Mouse (Mus musculus) megakaryocyte-erythroid progenitor cell, adult 5-6 weeks (primary cell): Measurements from ENCODE around the gene Rtp2. TPM values are rescaled to one million over a fixed set of nuclear protein-coding genes. Genes with fewer than 3 reads are reported as not detected.
A peak's percentile ranks its signal among the peaks of the same experiment; 100 is the strongest.
"Not testable (repeated sequence)": the region's sequence is repeated elsewhere in the genome, so short reads cannot be mapped to it uniquely, and the experiment has no call there.

Experiments
- ATAC-seq: replicated peaks from 2 replicates; pipeline ENCODE4 v1.8.0; 2016; ENCODE audit warnings: mild to moderate bottlenecking, inconsistent platforms; ENCODE audit not compliant: severe bottlenecking, poor library complexity, low FRiP score, low TSS enrichment
- total RNA-seq, 2 experiments: library from RNA; stranded (forward) in 1 of 2; stranded (reverse) in 1 of 2; fragments of 200-1000, 215-1000 nt in 1 of 2; fragments of >200 nt in 1 of 2; fragmentation: Nextera tagmentation in 1 of 2; gene quantifications; 2 replicates each; pipeline ENCODE4 v1.2.3; 2014 to 2017

The Rtp2 gene
- total RNA-seq, 2 experiments from 2014 or later: not detected

DNA sequence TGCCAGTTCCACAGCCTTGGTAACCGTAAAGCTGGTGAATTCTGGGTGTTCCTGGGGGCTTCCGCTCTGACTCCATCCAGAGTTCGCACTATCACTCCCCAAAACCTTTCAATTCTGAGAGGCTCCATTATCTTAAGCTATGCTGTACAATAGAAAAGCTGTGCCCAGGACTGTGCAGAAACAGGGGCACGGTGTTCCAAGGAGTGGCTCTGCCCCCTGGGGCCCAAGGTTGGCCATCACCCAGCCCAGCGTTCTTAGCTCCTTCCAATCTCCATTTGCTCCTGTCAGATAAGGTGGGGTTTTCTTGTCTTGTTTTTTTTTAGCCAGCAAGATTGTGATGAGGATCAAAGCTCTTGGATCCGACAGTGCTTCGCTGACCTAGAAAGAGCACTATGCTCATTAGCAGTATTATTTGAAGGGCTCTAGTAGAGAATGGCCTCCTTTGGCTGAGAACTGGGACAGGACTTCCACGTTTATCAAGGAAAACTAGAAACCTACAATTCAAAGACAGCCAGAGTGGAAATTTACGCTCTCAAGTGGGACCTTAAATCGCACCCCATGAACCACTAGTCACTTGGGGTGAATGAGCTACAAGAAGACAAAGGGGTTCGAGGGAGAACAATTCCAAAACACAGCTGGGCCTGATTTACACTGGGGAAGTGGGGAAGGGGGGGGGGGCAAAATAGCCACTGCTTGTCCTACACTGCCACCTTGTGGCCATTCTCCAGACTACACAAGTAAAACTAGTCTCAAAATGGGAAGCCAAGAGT, 21.2 kb upstream of the Rtp2 start:
- peak; percentile 34 for ATAC-seq

DNA sequence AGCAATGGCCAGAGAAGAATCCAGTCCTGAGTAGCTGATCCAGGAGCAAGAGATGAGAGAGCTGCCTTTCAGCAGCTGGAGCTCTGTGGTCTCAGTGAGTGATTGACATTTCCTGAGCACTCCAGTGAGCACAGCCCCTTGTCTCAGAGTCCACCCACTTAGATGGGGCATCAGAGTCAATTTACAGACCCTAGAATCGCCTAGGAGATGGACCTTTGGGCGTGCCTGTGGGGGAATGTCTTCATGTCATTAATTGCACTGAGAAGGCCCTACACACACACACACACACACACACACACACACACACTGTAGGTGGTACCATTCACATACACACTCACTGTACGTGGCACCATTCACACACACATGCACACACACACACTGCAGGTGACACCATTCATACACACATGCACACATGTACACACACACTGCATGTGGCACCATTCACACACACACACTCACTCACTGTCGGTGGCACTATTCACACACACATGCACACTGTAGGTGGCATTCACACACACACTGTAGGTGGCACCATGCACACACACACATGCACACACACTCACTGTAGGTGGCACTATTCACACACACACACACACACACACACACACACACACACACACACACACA, 20.0 kb upstream of the Rtp2 start:
- no peak for ATAC-seq

DNA sequence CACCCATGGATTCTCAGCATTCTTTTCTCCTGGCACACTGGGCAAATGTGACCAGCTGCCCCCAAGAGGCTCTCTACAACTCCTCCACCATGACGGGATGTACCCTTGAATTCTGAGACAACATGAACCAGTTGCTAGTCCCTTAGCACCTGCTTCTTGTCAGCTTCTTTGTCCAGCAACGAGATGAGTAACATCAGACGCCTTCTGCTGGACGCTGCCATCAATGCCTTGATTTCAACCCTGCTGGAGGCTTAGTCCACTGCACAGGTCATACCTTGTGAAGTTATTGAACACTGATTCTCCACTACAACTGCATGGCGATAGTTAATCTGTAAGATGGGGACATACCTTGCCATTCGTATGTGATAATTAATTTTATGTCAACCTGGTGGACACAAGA, 15.5 kb upstream of the Rtp2 start:
- ATAC-seq: no peak

DNA sequence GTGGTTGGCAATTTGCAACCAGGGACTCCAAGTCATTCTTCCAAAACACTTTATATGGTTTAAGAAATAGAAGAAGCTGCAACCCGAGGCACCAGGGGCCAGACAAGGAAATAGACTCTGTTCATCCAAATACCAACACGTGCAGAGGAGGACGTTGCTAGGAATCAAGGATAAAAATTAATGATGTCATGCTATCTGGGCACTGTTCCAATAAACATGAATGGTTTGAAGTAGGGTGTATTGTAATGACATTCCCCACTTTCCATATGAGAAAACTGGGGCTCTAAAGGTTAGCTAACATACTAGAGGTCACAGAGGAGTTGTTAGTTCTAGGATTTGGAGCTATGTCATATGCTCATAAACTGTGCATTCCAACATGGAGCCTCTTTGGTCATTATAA, 12.6 kb upstream of the Rtp2 start:
- ATAC-seq: no peak

DNA sequence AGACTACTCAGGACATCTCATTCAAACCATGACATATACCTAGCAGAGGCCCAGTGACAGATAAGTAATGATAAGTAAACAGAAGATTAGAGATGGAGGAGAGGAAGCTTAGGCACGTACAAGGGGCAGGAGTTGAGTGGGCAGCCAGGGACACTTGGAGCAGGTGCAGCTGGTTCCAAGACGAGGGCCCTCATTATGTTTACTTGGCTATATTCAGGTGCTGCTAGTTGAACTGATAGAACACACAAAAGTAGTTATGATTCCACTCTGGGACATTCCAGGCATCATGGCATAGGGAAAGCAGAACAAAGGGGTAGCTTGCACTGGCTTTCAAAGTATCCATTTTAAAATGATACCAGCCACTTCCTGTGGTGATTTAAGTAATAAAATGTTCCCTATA, 2.2 kb upstream of the Rtp2 start:
- ATAC-seq: no peak

DNA sequence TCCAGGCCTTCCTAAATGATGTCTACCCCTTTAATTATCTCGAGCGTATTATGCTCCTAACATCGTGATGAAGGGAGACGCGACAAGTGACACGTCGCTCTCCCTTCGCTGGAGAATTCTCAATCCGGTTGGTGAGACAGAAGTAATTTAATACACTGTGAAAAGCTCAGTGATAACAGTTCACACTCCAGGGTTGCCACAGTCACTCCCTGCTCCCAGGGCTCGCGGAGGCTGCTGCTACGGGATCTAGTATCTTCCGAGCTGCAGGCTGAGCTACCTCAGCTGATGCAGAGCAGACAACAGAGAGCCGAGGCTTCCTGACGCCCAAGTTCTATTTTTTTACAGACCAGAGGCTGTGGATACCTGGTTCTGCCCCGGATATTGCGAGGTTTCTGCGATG, 919 bp downstream of the Rtp2 start:
- ATAC-seq: no peak

DNA sequence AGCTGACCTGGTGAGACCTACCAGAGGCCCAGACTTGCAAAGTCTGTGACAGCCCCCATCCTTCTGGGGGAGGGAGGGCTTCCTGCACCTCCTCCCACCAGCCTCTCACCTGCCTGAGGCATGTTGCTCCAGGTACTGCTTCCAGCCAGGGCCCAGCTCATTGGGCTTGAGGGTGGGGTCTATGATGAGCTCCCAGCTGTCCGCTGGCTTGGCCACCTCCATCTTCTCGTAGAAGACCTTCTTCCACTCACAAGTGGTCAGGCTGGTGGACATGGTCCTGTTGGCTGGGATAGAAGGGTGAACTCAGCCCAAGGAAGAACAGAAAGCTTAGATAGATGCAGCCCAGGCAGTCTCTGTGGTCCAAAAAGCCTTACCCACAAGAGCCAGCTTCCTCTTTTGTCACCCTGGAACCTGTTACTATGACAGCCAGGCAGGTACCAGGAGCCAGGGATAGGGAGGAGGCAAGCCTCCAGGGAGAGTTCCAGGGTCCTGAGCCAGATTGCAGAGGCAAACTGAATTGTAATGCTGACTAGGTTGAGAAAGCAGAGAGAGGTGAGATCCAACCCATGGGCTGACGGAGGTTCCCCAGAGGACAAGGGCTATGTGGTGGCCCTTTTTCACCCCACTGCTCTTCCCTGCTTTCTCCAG, 1.6 kb downstream of the Rtp2 start:
- ATAC-seq: no peak

DNA sequence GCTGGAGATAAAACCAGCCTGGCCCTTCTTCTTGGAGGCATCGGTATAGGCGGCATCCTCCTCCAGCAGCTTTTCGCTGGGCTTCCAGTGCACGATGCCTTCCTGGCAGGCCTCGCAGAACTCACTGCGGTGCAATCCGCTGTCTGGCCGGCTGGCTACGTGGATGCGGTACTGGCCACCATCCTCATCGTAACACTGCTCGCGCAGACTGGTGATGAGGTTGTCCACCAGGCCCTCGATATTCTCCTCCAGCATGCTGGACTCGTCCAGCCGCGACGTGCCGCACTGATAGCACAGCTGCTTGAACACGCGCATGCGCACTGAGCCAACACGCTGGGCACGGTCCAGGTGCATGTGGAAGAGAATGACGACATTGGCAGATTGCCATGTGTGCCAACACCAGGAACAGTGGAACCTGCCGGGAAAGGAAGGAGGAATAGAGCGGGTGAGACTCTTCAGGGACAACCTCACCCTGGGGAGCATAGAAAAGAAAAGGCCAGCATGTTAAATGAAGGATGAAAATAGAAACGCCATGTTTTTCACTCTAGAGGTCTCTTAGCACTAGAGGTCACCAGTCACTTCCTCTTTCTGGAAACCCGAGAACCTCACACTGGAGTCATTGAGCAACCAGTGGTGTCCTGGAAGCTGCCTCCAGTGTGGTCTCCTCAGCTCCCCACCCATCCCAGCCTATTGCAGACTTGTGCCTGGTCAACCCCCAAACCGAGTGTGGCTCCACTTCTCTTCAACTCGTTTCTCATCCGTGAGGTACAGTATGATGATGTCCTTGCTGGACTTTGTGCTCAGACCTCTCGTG, 4.7 kb downstream of the Rtp2 start:
- ATAC-seq: no peak

DNA sequence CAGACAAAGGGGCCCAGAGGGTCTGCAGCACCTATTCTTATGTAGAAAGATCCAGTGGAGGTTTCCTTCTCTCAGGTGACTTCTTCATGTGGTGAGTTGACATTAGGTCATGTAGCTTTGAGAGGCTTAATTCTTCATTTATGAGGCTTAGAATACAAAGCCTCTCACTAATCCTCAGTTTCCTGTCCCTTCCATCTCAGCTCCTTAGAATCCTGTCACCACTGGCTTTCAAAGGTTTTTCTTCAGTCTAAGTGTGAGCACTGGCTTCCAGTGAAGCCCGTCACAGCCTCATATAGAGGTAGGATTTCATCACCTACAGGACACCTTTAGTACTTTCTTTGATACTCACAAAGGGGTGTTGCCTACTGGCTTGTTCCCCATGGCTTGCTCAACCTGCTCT, 9.3 kb downstream of the Rtp2 start:
- no peak for ATAC-seq

DNA sequence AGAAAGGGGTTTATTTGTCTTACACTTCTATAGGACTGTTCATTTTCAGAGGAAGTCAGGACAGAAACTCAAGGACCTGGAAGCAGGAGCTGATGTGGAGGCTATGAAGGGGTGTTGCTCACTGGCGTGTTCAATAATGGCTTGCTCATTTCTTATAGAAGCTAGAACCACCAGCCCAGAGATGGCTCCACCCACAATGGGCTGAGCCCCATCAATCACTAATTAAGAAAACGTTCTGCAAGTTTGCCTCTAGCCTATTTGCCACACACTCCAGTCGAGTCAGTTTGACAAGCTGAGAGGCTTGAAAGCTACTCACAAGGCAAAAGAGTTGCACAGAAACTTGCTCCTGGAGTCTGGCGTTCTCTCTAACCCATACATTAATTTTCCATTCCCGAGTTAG, 10.5 kb downstream of the Rtp2 start:
- ATAC-seq: no peak

DNA sequence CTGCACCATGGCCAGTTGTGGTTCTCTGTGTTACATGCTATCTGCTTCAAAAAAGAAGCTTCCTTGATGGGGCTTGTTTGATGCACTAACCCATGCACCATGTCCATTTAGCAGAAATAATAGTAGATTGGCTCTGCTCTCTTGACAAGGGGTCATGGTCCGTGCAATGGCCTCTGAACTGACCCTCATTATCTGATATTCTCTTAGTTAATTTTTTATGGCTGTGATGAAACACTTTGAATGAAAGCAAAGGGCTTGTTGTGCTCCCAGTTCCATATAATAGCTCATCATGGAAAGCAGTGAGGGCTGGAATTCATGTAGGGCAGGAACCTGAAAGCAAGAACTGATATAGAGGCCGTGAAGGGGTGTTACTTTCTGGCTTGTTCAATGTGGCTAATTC, 12.8 kb downstream of the Rtp2 start:
- no peak for ATAC-seq

DNA sequence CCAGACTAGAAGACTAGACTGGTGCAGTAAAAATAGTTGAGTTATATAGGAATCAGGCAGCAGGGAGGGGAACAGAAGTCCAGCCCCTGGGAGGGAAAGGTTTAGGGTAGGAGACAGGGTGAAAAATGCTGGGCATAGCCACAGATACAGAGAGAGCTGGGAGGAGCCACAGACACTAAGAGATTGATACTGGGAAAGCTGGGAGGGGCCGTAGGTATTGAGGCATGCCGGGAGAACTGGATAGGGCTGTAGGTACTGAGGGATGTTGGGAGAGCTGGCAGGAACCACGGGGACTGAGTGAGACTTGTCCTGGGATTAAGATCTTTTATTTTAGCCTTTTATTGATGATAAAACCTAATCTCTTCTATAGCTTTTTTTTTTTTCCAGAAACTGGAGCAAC, 18.8 kb downstream of the Rtp2 start:
- ATAC-seq: no peak

DNA sequence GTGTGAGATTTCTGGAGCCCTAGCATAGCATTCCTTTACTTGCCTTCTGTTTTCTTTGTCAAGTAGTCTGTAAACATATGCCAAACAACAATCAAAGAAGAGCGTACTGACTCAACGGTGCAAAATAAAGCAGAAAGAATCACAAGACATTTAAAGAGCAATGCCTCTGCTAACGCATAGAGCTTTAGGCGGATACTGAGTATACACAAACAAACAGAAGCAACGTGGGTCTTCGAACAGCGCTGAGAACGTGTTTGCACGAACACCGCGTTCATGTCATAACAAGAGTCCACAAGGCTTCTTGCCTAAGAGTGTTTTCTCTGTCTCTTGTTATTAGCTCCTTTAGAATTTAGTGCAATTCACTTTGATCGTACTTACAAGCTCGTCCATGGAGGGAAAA, 19.5 kb downstream of the Rtp2 start:
- ATAC-seq: no peak

DNA sequence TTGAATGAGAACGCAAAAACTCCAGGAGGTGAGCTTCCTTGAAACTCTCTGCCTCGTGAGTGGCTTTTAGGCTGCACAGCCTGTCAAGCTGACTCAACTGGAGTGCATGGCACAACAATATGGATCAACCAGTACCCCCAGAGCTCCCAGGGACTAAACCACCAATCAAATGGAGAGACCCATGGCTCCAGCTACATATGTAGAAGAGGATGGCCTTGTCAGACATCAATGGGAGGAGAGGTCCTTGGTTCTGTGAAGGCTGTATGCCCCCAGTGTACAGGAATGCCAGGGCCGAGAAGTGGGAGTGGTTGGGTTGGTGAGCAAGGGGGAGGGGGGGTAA, 23.2 kb downstream of the Rtp2 start:
- ATAC-seq: not testable (repeated sequence)

DNA sequence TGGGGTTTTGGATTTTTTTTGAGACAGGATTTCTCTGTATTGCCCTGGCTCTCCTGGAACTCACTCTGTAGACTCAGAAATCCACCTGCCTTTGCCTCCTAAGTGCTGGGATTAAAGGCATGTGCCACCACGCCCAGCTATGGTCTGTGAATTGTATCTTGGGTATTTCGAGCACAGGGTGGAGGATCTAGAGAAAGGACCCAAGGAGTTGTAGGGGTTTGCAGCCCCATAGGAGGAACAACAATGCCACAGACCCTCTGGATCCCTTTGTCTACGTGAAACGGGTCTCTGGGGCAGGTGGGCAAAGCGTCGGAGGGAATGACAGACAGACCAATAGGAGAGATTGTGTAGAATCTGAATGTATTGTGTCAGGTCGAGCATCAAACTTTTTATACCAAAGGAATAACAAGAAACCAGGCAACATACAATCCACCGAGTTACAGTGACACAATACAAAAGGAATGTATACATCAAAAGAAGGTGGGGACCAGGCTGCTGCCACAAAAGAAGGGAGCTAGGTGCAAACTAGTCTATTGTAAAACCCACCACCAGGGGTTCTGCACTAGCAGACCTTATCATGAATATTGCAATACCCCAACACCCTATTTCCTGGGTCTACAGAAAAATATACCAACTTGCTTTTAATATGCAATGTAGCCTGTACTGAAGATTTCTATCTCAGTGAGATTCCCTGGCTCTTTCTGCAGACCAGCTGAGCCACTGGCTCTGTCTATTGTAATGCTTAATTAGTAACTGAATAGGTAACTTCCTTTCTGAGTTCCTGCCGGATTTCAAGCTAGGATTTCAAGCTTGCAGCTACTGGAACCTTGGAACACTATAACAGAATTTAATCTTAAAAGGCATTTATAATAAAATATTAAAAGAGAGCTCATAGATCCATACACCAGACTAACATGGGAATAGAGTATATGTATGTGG, 23.8 kb downstream of the Rtp2 start:
- not testable (repeated sequence) for ATAC-seq

DNA sequence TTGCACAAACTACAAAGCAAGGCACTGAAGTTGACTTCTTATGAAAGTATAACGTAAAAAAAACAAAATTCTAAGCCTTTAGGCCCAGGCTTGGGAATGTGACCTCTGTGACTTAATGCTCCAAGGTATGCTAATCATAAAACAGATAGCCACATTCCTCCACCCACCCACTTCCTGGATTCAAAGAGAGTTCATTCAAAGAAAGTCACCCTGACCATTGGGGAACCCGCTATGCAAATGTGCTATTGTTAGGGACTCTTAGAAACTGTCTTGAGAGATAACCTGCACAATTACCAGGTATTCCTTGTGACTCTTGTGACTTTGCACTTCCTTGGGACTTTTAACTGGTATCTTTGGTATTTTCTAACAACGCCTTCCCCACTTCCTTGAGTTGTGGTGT, 25.6 kb downstream of the Rtp2 start:
- ATAC-seq: not testable (repeated sequence)

DNA sequence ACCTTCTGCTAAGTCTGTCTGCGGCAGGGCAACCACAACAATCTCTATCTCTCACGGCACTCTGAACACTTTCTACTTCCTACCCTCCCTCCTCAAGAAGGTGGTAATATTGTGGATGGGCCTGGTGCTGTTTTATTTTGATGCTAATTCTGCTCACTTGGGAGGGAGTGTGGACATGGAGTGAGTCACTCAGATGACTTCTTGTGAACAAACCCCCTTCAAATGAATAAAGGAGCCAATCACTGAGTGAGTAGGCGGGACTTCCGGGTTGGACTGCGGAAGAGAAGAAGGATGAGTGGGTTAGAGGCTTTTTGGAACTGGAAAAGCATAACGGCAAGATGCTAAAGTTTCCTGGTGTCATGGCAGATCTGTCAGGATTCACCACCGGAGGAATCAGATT, 30.8 kb downstream of the Rtp2 start:
- ATAC-seq: no peak

DNA sequence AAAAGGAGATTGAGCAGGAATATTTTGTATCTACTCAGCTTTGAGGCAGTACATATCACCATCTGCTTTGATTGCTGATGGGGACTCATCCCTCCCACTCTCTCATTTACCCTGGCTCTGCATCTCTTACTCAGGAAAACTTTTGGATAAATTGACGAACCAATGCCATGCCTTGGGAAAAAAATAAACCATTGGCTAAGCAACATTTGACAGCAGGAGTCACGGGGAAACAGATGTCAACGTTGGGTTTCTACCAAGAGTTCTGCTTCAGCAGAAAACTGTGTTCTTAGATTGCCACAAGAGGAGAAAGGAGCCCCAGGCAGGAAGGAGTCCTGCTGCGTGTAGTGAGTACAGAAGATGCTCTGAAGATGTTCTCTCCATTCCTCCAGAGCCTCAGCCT, 32.1 kb downstream of the Rtp2 start:
- ATAC-seq: no peak

DNA sequence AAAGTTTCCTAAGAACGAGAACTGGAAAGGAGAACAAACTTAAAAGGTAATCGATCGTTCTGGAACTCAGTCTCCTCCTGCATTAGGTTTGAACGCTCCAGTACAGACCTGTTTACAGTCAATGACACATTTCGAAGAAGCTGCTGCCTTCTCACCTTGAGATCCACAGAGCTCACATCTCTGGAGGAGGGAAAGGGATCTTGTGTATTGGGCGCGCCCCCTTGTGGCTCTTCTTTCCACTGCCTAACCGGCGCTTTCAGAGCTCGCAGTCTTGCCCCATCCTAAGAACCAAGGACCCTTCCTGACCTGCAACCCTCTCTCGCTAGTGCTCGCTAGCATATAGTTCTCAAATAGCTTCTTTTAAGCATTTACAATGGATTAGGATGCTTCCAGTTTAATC, 33.4 kb downstream of the Rtp2 start:
- peak; percentile 84 for ATAC-seq
